Mouse (Mus musculus) cerebellum, adult 9-10 months (tissue): ENCODE results near the gene Phospho2.
"Not testable (repeated sequence)": the region's sequence is repeated elsewhere in the genome, so short reads cannot be mapped to it uniquely, and the experiment has no call there.

Source experiments
- DNase-seq: peaks from one replicate; pipeline ENCODE4 v3.0.0; 2022

The Phospho2 gene

GRCm38 (mm10) chr2:69789429-69790069 is at the start of gene Phospho2, which contains the start of gene Ccdc173:
TSS of gene Phospho2 (plus strand) at chr2:69789623.
TSS of gene Ccdc173 (minus strand) at chr2:69789575.
- DNase-seq = peak; percentile 97

GRCm38 (mm10) chr2:69745091-69745490 is 44.3 kb upstream of the Phospho2 start:
- no peak for DNase-seq

- DNase-seq = no peak
Measured at GRCm38 (mm10) chr2:69760980-69761379, 28.4 kb upstream of the Phospho2 start.

GRCm38 (mm10) chr2:69763340-69763739 is 26.1 kb upstream of the Phospho2 start:
- DNase-seq = no peak

- no peak for DNase-seq
Measured at GRCm38 (mm10) chr2:69764716-69765115, 24.7 kb upstream of the Phospho2 start.

GRCm38 (mm10) chr2:69773331-69773730 is 16.1 kb upstream of the Phospho2 start:
- DNase-seq = no peak

GRCm38 (mm10) chr2:69777985-69778835 is 11.2 kb upstream of the Phospho2 start:
- no peak for DNase-seq

GRCm38 (mm10) chr2:69778836-69779177 is 10.6 kb upstream of the Phospho2 start:
- no peak for DNase-seq

- DNase-seq = no peak
Measured at GRCm38 (mm10) chr2:69788974-69789373, 449 bp upstream of the Phospho2 start.

GRCm38 (mm10) chr2:69790285-69790684 is 862 bp downstream of the Phospho2 start:
- peak; percentile 89 for DNase-seq

GRCm38 (mm10) chr2:69790722-69791121 is 1.3 kb downstream of the Phospho2 start:
- no peak for DNase-seq

- peak; percentile 52 for DNase-seq
Measured at GRCm38 (mm10) chr2:69802911-69803312, 13.5 kb downstream of the Phospho2 start.

- DNase-seq = no peak
Measured at GRCm38 (mm10) chr2:69803756-69804155, 14.3 kb downstream of the Phospho2 start.

- DNase-seq = not testable (repeated sequence)
Measured at GRCm38 (mm10) chr2:69804663-69805062, 15.2 kb downstream of the Phospho2 start.

GRCm38 (mm10) chr2:69810169-69810568 is 20.7 kb downstream of the Phospho2 start:
- DNase-seq = no peak

GRCm38 (mm10) chr2:69811349-69811748 is 21.9 kb downstream of the Phospho2 start:
- not testable (repeated sequence) for DNase-seq

GRCm38 (mm10) chr2:69816575-69816974 is 27.2 kb downstream of the Phospho2 start:
- DNase-seq = no peak

- no peak for DNase-seq
Measured at GRCm38 (mm10) chr2:69818350-69819085, 29.1 kb downstream of the Phospho2 start.

- no peak for DNase-seq
Measured at GRCm38 (mm10) chr2:69820201-69820600, 30.8 kb downstream of the Phospho2 start.

- DNase-seq = no peak
Measured at GRCm38 (mm10) chr2:69821711-69822110, 32.3 kb downstream of the Phospho2 start, which contains the start of gene Klhl23. TSS of gene Klhl23 (plus strand) at chr2:69821944.

GRCm38 (mm10) chr2:69822361-69823128 is 33.1 kb downstream of the Phospho2 start:
- peak; percentile 64 for DNase-seq

GRCm38 (mm10) chr2:69823129-69823677 is 33.8 kb downstream of the Phospho2 start:
- DNase-seq = peak; percentile 65
